Mouse (Mus musculus): ENCODE measurements at regions not wholly inside any gene's neighbourhood (a gene's known extent, or its start where the extent isn't known, plus 50 kb on each side); places are given as distances from the start of the nearest gene placed in this dataset.

DNA sequence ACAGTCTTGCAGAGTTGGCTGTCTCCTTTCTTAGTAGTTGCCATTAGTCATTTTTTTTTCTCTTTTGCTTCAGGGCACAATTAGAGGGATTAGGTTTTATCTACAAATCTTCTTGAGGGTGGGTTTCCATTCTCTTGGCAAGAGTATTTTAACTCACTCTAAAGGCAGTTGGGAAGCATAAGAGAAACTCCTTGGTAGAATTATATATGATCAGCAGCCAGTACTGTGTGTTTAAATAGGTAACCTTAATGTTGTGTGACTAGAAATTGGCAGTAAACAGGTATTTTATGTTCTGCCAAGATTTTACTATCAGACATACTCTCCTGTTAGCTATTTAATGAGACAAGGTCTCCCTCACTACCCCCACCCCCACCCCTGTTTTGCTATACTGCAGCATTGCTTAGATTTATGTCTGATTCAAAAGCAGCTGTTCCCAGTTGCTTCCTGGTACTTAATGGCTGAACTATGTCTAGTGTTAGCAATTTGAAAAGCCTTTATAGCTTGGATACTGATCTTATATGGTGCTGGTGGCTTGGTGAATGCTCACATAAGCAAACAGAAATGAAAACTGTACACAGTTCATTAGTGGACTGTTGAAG lies 378.2 kb downstream of the Olfm4 start:
- no peaks in the 10 kb centered on the region for H3K9me3 ChIP-seq (replicated peaks)
- H3K27ac ChIP-seq (ENCODE audit: poor library complexity, severe bottlenecking), result no peak overlapping the region
- no peaks in the 10 kb centered on the region for H3K27me3 ChIP-seq (replicated peaks)
- ATAC-seq (ENCODE audit: insufficient number of reproducible peaks, low FRiP score), result no peak
- H3K36me3 ChIP-seq, result no peaks in the 10 kb centered on the region
- H3K4me1 ChIP-seq (replicated peaks), result no peaks in the 10 kb centered on the region
- H3K4me2 ChIP-seq, result no peak overlapping the region
- H3K9ac ChIP-seq, result no peak overlapping the region
- H3K4me3 ChIP-seq, result no peak overlapping the region

DNA sequence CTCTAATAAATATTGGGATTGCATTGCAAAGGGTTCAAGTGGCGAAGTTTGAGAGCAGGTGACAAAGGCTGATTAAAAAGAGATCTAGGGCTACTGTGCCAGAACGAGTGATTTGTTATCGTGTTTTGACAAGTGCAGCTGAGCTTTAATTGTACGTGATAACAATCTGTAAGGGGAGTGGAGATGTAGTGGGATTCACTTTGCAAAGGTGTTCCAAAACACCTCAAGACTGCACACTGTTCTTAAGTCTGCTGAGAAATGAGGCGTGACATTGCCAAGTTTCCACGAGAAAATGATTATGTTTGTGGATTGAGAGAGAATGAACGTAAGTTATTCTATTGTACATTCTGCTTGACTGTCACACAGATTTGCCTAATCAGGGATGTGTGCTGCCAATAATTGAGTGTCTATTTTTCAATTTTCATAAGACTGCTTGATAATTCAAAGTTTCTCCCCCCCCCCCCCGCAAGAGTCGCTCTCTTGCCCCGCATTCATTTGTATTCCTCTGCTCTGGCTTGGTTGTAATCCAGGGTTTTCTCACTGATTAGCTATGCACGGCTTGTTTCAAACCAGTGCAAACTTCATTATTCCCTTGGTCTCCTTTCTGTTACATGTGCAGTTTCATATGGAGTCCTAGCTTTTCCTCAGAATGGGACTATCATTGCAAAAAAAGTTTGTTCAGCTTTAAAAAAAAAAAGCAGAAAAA lies 385.7 kb downstream of the Olfm4 start:
- ATAC-seq (ENCODE audit: insufficient number of reproducible peaks, low FRiP score), result no peak
- H3K27me3 ChIP-seq (replicated peaks), result no peaks in the 10 kb centered on the region
- H3K9me3 ChIP-seq (replicated peaks), result no peaks in the 10 kb centered on the region
- H3K4me1 ChIP-seq (replicated peaks), result no peaks in the 10 kb centered on the region
- no peak overlapping the region for H3K4me2 ChIP-seq
- no peaks in the 10 kb centered on the region for H3K36me3 ChIP-seq
- no peak overlapping the region for H3K4me3 ChIP-seq
- no peak overlapping the region for H3K27ac ChIP-seq (ENCODE audit: poor library complexity, severe bottlenecking)
- 75% methylated on average over 11 of the region's 11 CpGs for WGBS
- H3K9ac ChIP-seq, result no peak overlapping the region

DNA sequence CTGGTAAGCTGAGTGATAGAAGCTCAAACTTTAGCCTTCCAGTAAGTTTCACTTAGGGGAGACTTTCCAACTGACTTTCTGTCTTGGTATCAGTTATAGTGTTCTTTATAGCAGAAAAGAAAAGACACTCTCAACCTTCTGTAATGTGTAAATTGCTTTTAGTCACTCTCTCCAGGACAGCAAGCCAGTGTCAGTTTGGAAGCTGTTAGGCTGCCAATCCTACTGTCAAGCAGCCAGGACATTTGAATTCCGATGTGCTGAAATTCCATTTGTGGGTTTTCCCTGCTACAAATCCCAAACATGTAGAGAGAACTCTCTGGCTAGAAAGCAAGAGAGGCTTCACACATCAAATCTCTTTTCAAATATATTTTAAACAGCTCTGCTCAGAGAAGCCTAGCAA lies 390.4 kb downstream of the Olfm4 start:
- no peaks in the 10 kb centered on the region for H3K36me3 ChIP-seq
- no peaks in the 10 kb centered on the region for H3K4me1 ChIP-seq (replicated peaks)
- no peaks in the 10 kb centered on the region for H3K27me3 ChIP-seq (replicated peaks)
- H3K9ac ChIP-seq, result no peak overlapping the region
- H3K4me2 ChIP-seq, result no peak overlapping the region
- ATAC-seq (ENCODE audit: insufficient number of reproducible peaks, low FRiP score), result no peak
- 55% methylated on average over 1 of the region's 1 CpGs for WGBS
- no peak overlapping the region for H3K27ac ChIP-seq (ENCODE audit: poor library complexity, severe bottlenecking)
- no peak overlapping the region for H3K4me3 ChIP-seq
- no peaks in the 10 kb centered on the region for H3K9me3 ChIP-seq (replicated peaks)

DNA sequence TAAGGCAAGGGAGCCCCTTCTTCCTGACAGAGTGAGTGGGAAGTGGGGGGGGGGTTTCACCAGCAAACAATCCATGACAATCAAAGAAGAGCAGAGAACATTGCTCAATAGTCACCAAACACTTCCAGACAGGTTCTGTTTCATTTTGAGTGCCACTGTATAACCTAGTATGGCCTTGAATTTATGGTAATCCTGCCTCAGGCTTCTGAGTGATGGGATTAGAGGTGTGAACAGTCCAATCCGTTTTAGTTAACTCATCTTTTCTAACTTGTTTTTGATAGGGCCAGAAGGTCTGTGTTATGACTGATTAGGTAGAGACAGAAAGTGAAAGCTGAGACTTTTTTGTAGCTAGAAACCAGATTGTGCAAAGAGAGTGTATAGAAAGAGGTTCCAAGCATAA lies 393.2 kb downstream of the Olfm4 start:
- Histone ChIP-seq H3K4me1 (replicated peaks) (no peaks in the 10 kb centered on the region), H3K36me3 (no peaks in the 10 kb centered on the region), H3K27ac (ENCODE audit: poor library complexity, severe bottlenecking) (no peak overlapping the region), H3K4me2 (no peak overlapping the region), H3K4me3 (no peak overlapping the region), H3K9me3 (replicated peaks) (no peaks in the 10 kb centered on the region), H3K27me3 (replicated peaks) (no peaks in the 10 kb centered on the region), H3K9ac (no peak overlapping the region)
- ATAC-seq (ENCODE audit: insufficient number of reproducible peaks, low FRiP score), result no peak
- 35% methylated on average over 1 of the region's 1 CpGs for WGBS

DNA sequence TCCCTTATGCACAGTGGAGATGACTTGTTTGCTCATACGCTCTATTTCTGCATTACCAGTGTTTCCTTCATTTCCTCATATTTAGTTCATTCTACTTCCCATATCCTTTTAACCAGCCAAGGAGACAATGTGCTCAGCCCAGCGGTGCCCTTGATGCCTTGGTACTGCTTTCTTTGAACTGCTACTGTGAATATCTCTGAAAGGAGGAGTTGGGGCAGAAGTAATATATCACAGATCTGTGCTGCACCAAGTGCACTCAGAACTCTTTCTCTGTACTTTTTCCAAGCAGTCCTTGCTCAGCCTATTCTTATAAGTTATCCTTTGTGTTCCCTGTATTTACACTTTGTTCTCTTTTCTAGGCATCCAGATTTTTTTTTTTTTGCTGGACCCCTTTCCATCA lies 407.5 kb downstream of the Olfm4 start:
- no peak for ATAC-seq (ENCODE audit: insufficient number of reproducible peaks, low FRiP score)
- Histone ChIP-seq H3K4me2 (no peak overlapping the region), H3K27me3 (replicated peaks) (no peaks in the 10 kb centered on the region), H3K4me1 (replicated peaks) (no peaks in the 10 kb centered on the region), H3K9me3 (replicated peaks) (no peaks in the 10 kb centered on the region), H3K9ac (no peak overlapping the region), H3K27ac (ENCODE audit: poor library complexity, severe bottlenecking) (no peak overlapping the region), H3K36me3 (no peaks in the 10 kb centered on the region), H3K4me3 (no peak overlapping the region)
- 84% methylated on average over 2 of the region's 2 CpGs for WGBS

DNA sequence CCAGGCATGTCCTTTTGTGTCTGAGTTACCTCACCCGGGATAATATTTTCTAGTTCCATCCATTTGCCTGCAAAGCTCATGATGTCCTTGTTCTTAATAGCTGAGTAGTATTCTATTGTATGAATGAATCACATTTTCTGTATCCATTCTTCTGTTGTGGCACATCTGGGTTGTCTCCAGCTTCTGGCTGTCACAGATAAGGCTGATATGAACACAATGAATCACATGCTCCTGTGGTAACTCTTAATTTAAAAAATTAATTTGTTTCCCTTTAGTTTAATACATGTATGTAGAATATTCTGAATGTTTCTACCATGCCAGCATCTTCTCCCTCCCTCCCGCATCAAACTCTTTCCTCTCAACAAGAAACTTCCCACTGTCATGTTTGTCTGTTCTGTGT lies 424.4 kb downstream of the Olfm4 start:
- 82% methylated on average over 2 of the region's 2 CpGs for WGBS

DNA sequence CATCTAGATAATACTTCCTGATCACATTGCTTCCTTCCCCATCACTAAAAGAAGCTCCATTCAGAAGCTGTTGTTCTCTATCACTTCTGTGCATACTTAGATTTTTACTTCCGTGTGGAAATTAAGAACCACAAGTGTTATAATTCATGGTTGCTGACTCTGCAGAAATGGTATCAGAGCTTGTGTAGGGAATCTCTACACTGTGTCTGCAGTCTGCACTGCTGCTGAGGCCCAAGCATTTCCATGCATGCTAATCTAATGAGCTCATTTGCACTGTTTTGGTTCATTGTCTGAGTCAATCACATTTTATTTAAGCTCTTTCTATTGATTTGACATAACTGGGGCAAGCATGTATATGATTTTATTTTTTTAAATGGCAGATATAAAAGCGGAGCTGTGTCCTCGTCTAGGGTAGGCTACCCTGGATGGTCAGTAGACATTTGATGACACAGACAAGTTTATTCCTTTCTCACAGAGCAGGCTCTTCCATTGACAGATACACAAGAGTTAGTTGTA lies 435.0 kb downstream of the Olfm4 start:
- Histone ChIP-seq H3K9me3 (replicated peaks) (no peaks in the 10 kb centered on the region), H3K9ac (no peak overlapping the region), H3K4me1 (replicated peaks) (no peaks in the 10 kb centered on the region), H3K27ac (ENCODE audit: poor library complexity, severe bottlenecking) (no peak overlapping the region), H3K36me3 (no peaks in the 10 kb centered on the region), H3K4me3 (no peak overlapping the region), H3K27me3 (replicated peaks) (no peaks in the 10 kb centered on the region), H3K4me2 (no peak overlapping the region)
- 81% methylated on average over 3 of the region's 3 CpGs for WGBS
- ATAC-seq (ENCODE audit: insufficient number of reproducible peaks, low FRiP score), result no peak

More for the DNA sequence above, 424.4 kb downstream of the Olfm4 start:
- H3K27ac ChIP-seq (ENCODE audit: poor library complexity, severe bottlenecking), result no peak overlapping the region
- no peak overlapping the region for H3K4me3 ChIP-seq
- no peaks in the 10 kb centered on the region for H3K36me3 ChIP-seq
- H3K9me3 ChIP-seq (replicated peaks), result no peaks in the 10 kb centered on the region
- no peak for ATAC-seq (ENCODE audit: insufficient number of reproducible peaks, low FRiP score)
- H3K4me2 ChIP-seq, result no peak overlapping the region
- H3K9ac ChIP-seq, result no peak overlapping the region
- H3K27me3 ChIP-seq (replicated peaks), result no peaks in the 10 kb centered on the region
- H3K4me1 ChIP-seq (replicated peaks), result no peaks in the 10 kb centered on the region

DNA sequence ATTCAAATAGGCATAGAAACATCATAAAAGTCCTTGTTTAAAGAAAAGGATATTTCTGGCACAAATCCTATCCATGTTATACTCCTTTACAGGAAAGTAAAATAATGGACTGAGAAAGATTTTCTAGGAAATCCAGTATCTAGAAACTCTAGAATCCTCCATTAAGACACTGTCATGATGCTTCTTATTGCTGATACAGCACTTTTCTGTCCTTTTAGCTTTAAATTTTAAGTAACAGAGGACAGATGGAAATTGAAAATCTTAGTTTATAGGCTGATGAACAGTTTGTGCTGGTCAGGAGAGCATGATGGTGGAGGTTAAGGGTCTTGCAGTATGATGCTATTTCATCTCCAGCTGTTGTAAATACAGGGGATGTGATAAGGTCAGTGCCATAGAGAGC lies 459.9 kb downstream of the Olfm4 start:
- no peaks in the 10 kb centered on the region for H3K36me3 ChIP-seq
- H3K27me3 ChIP-seq (replicated peaks), result no peaks in the 10 kb centered on the region
- no peak overlapping the region for H3K4me3 ChIP-seq
- no peaks in the 10 kb centered on the region for H3K9me3 ChIP-seq (replicated peaks)
- H3K9ac ChIP-seq, result no peak overlapping the region
- H3K4me1 ChIP-seq (replicated peaks), result no peaks in the 10 kb centered on the region
- no peak for ATAC-seq (ENCODE audit: insufficient number of reproducible peaks, low FRiP score)
- no peak overlapping the region for H3K4me2 ChIP-seq
- H3K27ac ChIP-seq (ENCODE audit: poor library complexity, severe bottlenecking), result no peak overlapping the region

DNA sequence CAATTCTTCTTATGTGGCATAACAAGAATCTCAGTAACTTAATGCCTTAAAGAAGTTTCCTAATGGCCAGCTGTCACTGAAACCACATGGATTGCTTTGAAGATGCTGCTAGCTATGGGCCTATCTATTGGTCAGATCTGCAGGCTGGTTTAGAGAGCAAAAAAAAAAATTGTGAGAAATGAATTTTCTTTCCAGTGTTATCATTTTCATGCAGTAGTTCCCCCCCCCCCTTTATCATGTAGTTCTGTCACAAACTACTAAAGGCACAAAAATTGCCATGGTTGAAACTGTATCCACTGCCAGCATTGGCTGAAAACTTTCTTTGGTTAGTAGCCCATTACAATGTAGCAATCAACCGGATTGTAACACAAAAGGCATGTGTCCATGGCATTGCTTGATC lies 487.6 kb downstream of the Olfm4 start:
- H3K27me3 ChIP-seq (replicated peaks), result no peaks in the 10 kb centered on the region
- 54% methylated on average over 1 of the region's 1 CpGs for WGBS
- no peaks in the 10 kb centered on the region for H3K4me1 ChIP-seq (replicated peaks)
- no peak overlapping the region for H3K4me3 ChIP-seq
- no peak overlapping the region for H3K4me2 ChIP-seq
- H3K9ac ChIP-seq, result no peak overlapping the region
- H3K9me3 ChIP-seq (replicated peaks), result no peaks in the 10 kb centered on the region
- no peak overlapping the region for H3K27ac ChIP-seq (ENCODE audit: poor library complexity, severe bottlenecking)
- no peaks in the 10 kb centered on the region for H3K36me3 ChIP-seq
- no peak for ATAC-seq (ENCODE audit: insufficient number of reproducible peaks, low FRiP score)

DNA sequence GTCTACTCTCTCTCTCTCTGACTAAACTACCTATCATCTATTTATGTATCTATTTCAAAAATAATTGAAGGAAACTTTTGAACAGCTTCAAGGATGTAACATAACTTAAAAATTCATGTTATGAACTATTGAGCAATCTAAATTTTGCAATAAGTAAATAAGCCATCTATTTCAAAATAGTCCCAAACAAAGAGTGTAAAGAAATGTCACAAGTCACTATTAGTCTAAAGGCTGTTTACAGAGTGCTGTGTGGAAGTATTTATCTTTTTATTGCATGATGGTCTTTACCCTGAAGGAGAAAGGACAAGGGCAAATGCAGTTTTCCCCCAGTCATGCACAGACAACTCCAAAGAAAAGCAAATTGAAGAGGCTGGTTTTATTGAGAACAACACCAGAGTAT lies 496.0 kb downstream of the Olfm4 start:
- Histone ChIP-seq H3K9ac (no peak overlapping the region), H3K9me3 (replicated peaks) (no peaks in the 10 kb centered on the region), H3K27ac (ENCODE audit: poor library complexity, severe bottlenecking) (no peak overlapping the region), H3K4me2 (no peak overlapping the region), H3K4me1 (replicated peaks) (no peaks in the 10 kb centered on the region), H3K27me3 (replicated peaks) (no peaks in the 10 kb centered on the region), H3K36me3 (no peaks in the 10 kb centered on the region), H3K4me3 (no peak overlapping the region)
- no peak for ATAC-seq (ENCODE audit: insufficient number of reproducible peaks, low FRiP score)

DNA sequence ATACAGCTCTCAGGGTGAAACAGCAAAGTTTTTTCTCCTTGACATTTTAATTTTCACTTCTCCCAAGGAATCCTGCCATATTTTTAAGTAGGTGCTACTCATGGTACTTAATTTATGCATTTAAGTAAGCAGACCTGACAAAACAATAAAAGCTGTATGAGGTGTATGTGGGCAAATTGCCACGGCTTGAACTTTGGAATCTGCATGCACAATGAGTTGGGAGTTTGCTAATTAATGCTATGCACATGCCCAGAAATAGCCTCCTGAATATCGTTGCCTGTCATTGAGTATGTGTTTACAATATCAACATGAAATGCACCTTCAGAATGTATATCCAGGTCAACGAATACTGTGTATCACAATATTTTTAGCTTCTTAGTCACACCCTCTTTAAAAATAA lies 498.9 kb downstream of the Olfm4 start:
- Histone ChIP-seq H3K27ac (ENCODE audit: poor library complexity, severe bottlenecking) (no peak overlapping the region), H3K9ac (no peak overlapping the region), H3K36me3 (no peaks in the 10 kb centered on the region), H3K4me1 (replicated peaks) (no peaks in the 10 kb centered on the region), H3K9me3 (replicated peaks) (no peaks in the 10 kb centered on the region), H3K4me3 (no peak overlapping the region), H3K4me2 (no peak overlapping the region), H3K27me3 (replicated peaks) (no peaks in the 10 kb centered on the region)
- WGBS, result 77% methylated on average over 3 of the region's 3 CpGs
- ATAC-seq (ENCODE audit: insufficient number of reproducible peaks, low FRiP score), result no peak

DNA sequence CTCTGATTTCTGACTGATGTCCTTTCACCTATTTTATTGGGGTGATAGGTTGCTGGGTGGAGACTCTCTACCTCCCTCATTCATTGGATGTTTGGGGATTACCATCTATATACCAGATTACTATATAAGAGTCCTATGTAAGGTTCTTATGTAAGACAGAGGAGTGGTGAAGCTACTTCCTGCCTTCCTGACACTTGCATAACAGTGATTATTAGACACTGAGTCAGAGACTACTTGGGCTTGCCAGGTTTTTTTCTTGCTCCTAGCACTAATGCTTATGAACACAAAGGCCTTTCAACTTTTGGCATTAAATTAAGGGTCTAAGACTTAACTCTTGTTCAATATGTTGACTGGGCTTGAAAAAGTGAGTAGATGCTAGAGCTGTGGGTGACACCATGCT lies 500.4 kb downstream of the Olfm4 start:
- H3K9ac ChIP-seq, result no peak overlapping the region
- H3K4me2 ChIP-seq, result no peak overlapping the region
- H3K4me3 ChIP-seq, result no peak overlapping the region
- H3K27ac ChIP-seq (ENCODE audit: poor library complexity, severe bottlenecking), result no peak overlapping the region
- H3K27me3 ChIP-seq (replicated peaks), result no peaks in the 10 kb centered on the region
- no peak for ATAC-seq (ENCODE audit: insufficient number of reproducible peaks, low FRiP score)
- H3K4me1 ChIP-seq (replicated peaks), result no peaks in the 10 kb centered on the region
- H3K9me3 ChIP-seq (replicated peaks), result no peaks in the 10 kb centered on the region; the same call in 1 of the 2 replicates
- no peaks in the 10 kb centered on the region for H3K36me3 ChIP-seq

Measured in heart, embryonic 12.5 days (tissue).